Mouse (Mus musculus): Measurements from ENCODE around the gene Nthl1.

Nthl1 gene

GRCm38 (mm10) chr17:24625472-24625871 lies 7.0 kb upstream of the Nthl1 start:
- no peak for DNase-seq (ENCODE audit: extremely low spot score, low spot score)

- DNase-seq (ENCODE audit: extremely low spot score, low spot score), result peak; percentile 78
Observed at GRCm38 (mm10) chr17:24628646-24629045, 3.8 kb upstream of the Nthl1 start.

DNA sequence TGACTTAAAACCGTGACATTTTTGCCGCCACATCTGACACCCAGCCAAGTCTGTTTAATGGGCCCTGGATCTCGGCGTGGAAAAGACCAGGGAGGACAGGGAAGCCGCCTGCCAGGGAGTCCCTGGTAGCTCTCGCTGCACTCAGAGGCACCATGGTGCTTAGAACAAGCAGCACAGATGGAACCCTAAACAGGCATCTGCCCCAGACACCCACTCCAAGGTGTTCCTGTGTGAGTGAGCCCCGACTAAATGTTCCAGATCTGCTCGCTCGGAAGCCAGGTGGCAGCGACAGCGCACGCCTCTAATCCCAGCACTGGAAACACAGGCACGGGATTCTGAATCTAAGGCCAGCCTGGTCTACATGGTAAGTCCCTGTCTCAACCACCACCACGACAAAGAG lies 2.4 kb upstream of the Nthl1 start:
- DNase-seq (ENCODE audit: extremely low spot score, low spot score), result no peak

- DNase-seq (ENCODE audit: extremely low spot score, low spot score), result no peak
Observed at GRCm38 (mm10) chr17:24632813-24633449, 451 bp downstream of the Nthl1 start.

- no peak for DNase-seq (ENCODE audit: extremely low spot score, low spot score)
Observed at GRCm38 (mm10) chr17:24633831-24634230, 1.4 kb downstream of the Nthl1 start.

- DNase-seq (ENCODE audit: extremely low spot score, low spot score), result no peak
Observed at GRCm38 (mm10) chr17:24635024-24635423, 2.5 kb downstream of the Nthl1 start.

- no peak for DNase-seq (ENCODE audit: extremely low spot score, low spot score)
Observed at GRCm38 (mm10) chr17:24635694-24636093, 3.2 kb downstream of the Nthl1 start.

DNA sequence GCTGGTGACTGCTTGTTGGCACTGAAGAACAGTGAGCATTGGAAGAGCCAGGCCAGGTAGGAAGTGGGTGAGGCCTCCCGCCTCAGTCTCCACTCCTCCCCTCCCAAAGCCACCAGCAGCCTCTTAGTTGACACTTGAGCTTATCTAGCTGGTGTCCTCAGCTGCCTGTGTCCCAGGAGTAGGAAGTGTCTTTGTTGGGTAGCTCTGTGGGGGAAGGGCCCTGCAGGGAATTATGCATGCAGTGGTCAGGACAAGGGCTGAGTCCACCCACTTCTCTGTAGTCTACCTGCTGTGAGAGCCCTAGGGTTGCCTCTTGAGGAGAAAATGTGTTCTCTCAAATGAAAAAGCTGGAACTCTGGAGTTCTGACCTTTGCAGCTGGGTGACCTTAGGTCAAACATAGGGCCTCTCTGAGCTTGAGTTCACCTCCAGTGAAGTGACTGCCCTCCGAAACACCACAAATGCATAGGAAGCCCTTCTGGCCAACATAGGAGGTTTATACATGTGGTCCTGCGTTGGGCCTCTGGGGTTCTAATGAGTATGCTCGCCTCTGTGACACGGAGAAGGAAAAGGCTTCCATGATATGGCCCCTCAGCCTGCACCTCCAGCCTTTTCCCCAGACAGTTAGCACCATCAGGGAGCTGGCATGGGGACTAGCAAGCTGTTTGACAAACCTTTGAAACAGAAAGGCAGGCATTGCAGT lies 4.5 kb downstream of the Nthl1 start:
- DNase-seq (ENCODE audit: extremely low spot score, low spot score), result no peak

GRCm38 (mm10) chr17:24638214-24638613 lies 5.7 kb downstream of the Nthl1 start:
- DNase-seq (ENCODE audit: extremely low spot score, low spot score), result no peak

GRCm38 (mm10) chr17:24638840-24639239 lies 6.4 kb downstream of the Nthl1 start:
- DNase-seq (ENCODE audit: extremely low spot score, low spot score), result no peak

GRCm38 (mm10) chr17:24639571-24639988 lies 7.1 kb downstream of the Nthl1 start:
- peak; percentile 34 for DNase-seq (ENCODE audit: extremely low spot score, low spot score)

DNA sequence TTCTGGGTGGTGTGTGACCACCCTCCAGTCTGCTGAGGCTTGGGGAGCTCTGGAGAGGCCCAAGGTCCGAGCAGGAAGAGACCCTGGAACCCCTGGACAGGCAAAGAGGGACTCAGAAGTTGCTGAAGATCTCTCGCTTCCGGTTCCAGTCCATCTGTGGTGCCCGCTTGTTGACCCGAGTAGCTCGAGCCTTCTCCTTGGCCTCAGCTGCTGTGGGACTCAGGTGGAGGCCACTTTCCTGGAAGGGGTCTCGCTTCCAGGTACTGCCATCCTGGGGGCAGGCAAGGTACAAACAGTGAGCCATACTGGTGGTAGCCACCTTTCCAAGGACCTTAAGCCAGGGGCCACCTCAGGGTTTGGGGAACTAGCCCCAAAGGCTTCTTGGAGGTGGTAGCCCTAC lies 7.6 kb downstream of the Nthl1 start:
- no peak for DNase-seq (ENCODE audit: extremely low spot score, low spot score)

- DNase-seq (ENCODE audit: extremely low spot score, low spot score), result no peak
Observed at GRCm38 (mm10) chr17:24640581-24640980, 8.1 kb downstream of the Nthl1 start.

DNA sequence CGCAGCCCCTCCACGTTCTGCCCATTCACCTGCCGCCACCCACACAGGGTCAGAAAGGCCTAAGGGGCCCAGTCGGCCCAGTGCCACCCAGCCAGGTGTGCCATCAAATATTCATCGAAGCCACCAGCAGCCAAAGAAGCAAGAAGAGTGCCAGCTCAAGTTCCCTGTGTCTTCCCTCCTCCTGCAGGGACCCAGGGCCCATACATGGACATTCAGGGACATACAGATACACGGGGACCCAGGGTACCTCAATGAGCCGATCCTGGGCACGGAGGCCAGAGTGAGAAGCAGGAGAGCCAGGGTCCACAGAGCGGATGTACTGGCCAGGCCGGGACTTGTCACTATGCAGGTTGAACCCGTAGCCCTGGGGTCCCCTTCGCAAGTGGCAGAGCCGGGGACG lies 9.5 kb downstream of the Nthl1 start:
- DNase-seq (ENCODE audit: extremely low spot score, low spot score), result no peak

DNA sequence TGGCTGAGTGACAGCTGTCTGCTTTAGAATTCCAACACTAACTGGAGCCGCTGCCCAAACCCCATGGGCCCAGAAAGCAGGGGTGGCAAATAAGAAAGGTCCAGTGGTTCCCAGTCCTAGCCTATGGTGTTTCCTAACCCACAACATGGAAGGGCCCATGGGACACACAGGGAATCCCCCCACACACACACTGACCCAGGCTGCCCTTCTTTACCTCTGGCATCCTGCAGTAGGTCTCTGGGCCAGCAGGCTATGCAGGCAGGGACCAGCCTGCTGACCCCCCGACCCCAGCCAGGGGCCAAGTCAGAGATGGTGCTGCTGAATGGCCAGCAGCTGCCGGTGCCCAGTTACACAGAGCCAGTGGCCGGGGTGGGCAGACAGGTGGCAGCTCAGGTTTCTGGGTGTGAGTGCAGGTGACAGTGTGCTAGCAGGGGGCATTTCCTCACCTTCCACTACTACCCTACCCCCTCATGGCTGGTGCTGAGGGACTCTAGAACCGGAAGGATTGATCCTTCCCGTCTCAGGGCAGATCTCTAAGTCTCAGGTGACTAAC lies 10.4 kb downstream of the Nthl1 start:
- no peak for DNase-seq (ENCODE audit: extremely low spot score, low spot score)

DNA sequence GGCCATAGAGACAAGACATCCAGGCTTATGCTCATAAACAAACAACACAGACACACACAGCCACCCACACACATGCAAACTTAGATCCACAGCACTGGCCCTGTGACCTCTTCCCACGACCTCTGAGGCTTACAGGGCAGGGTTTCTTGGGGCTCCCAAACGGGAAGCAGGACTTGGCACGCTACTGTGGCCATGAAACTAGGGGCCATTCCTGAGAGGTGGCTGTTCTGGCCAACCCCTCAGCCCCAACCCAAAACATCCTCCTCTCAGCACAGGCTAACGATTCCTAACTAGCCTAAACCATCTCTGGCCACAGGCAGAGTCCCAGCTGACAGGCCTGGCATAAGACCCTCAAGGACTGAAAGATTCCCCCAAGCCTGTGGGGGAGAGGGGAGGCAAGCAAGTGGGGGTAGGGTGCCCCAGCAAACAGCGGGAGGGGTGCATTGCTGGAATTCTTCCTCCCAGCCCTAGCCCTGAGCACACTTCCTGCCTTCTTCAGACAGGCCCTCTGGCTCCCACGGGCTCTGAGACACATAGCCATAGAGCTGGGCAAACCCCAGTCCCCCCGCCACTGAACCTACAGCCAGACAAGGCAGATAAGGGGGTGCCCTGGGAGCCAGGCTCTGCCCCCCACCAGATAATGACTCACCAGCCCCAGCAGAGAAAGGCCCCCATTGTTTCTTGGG lies 11.7 kb downstream of the Nthl1 start:
- no peak for DNase-seq (ENCODE audit: extremely low spot score, low spot score)

DNA sequence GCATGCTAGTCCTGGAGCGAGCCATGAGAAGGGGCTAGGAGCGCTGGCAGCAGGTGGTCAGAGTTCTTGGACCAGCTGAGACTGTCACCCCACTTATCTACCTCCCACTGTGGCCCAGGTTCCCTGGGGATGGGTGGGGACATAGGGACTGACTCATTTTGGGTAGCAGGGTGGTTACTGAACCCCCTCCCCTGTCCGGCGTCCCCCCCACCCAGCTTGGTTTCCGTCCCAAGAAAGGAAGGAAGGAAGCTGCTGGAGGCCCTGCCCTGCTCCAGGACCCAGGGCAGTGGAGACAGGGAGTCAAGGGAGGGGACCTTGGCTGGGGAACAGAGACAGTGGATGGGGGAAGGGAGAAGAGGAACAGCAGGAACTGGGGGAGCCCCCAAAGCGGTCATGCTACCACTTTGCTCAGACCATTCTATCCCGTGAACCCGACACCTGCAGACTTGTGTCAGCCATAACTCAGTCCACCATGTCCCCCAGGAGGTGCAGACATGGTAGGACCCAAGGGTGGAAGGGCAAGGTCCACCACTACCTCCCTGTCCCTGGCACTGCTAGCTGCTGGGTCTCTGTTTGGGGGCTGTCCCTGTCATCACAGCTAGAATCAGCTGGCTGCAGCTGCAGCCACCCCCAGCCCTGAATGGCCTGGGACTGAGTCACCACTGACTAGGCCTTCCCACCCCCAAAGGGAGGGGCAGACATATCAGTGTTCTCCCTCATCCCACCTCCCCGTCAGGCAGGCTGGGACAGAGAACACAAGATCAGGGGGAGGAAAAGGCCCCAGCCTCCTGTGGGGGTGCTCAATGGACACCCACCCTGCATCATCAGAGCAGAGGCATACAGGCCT lies 12.6 kb downstream of the Nthl1 start:
- no peak for DNase-seq (ENCODE audit: extremely low spot score, low spot score)

GRCm38 (mm10) chr17:24645916-24646315 lies 13.4 kb downstream of the Nthl1 start:
- no peak for DNase-seq (ENCODE audit: extremely low spot score, low spot score)

- DNase-seq (ENCODE audit: extremely low spot score, low spot score), result no peak
Observed at GRCm38 (mm10) chr17:24646381-24646780, 13.9 kb downstream of the Nthl1 start.

- no peak for DNase-seq (ENCODE audit: extremely low spot score, low spot score)
Observed at GRCm38 (mm10) chr17:24647493-24647892, 15.0 kb downstream of the Nthl1 start.

GRCm38 (mm10) chr17:24648731-24649377 lies 16.4 kb downstream of the Nthl1 start:
- no peak for DNase-seq (ENCODE audit: extremely low spot score, low spot score)

All from neural tube, embryonic 10.5 days (tissue).